Mouse (Mus musculus) left cerebral cortex, postnatal 36 days (tissue): ENCODE data around the gene Nomo1. TPM values are rescaled to one million over a fixed set of nuclear protein-coding genes. Genes with fewer than 3 reads are reported as not detected.

Source experiments
- DNase-seq, 2 experiments: peaks; one replicate each; pipeline ENCODE4 v3.0.0; 2021 to 2022; ENCODE audit warnings: low spot score in 2 of 2, mixed read lengths in 1 of 2
- intact Hi-C: fragments of 180-260 bp; cut with DNase I; formaldehyde crosslinking; loops from one replicate; pipeline ENCODE4 v1.15.1; 2025
- total RNA-seq, 2 experiments: library from RNA; stranded (reverse); gene quantifications; 2 replicates each; pipeline ENCODE4 v1.2.3; 2021

The Nomo1 gene
- total RNA-seq, 2 experiments from 2014 or later, result 103 to 113 TPM

GRCm38 (mm10) chr7:46039873-46040272, 6.4 kb downstream of the Nomo1 start:
- DNase-seq, result no peak
- intact Hi-C loops, result no loop called here

DNA sequence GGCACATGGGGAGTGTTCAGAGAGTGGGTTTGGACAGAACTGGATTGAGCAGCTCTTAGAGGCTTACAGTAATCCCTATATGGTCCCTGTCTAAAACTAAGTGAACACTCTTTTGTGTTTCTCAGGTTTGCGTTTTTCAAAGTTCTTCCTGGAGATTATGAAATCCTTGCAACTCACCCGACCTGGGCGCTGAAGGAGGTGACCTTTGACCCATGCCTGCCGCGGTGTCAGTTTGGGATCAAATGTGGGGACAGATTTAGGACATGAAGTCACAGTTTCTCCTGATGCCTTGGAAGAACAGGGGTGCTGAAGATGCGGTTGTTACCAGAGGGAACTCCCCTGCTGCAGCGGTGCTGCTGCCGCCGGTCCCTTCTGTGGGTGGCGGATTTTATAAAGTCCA, 10.6 kb downstream of the Nomo1 start:
- no peak for DNase-seq
- intact Hi-C loops, result no loop called here

GRCm38 (mm10) chr7:46045882-46046281, 12.4 kb downstream of the Nomo1 start:
- intact Hi-C loops, result no loop called here

DNA sequence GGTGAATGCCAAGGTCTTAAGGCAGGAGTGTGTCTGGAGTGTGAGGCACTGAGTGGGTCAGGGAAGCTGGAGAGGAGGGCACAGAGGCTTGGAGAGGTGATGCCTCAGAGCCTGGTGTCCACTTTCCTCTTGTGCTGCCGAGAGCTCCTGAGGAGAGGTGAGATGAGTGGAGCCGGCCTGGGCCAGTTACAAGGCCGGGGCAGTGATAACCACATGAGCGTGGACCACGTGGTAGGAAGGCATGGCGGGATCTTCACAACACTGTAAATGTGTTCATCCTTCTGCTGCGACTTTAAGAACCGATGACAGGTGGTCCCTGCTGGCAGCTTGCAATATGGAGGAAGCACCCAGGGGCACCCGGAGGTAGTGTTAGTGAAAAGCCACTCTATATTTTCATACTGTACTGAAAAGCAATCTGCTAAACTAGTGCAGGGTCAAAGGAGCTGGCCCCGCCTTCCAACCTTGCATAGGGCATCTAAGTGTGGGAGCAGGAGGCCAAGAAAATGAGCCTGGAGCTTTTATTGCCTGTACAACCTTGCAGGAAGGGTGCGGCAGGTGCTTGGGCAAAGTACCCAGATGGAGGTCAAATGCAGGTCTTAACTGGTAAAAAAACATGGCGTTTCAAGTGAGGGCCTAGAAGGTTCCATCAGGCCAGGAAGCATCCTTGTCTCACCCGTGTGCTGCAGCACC, 14.5 kb downstream of the Nomo1 start:
- intact Hi-C loops, result no loop called here
- no peak for DNase-seq

More at GRCm38 (mm10) chr7:46045882-46046281, 12.4 kb downstream of the Nomo1 start:
- no peak for DNase-seq

GRCm38 (mm10) chr7:46049981-46050380, 16.5 kb downstream of the Nomo1 start:
- DNase-seq, result no peak
- intact Hi-C loops, result no loop called here

- no peak for DNase-seq
- intact Hi-C loops, result no loop called here
Observed at GRCm38 (mm10) chr7:46052161-46052821, 18.8 kb downstream of the Nomo1 start.

GRCm38 (mm10) chr7:46053566-46053965, 20.1 kb downstream of the Nomo1 start:
- intact Hi-C loops, result no loop called here
- DNase-seq, result no peak

- intact Hi-C loops, result no loop called here
- DNase-seq, result no peak
Observed at GRCm38 (mm10) chr7:46058882-46059281, 25.4 kb downstream of the Nomo1 start.

- intact Hi-C loops, result no loop called here
- DNase-seq, result no peak
Observed at GRCm38 (mm10) chr7:46060688-46061087, 27.2 kb downstream of the Nomo1 start.

GRCm38 (mm10) chr7:46061614-46062013, 28.1 kb downstream of the Nomo1 start:
- intact Hi-C loops, result no loop called here
- no peak for DNase-seq

- intact Hi-C loops, result no loop called here
- no peak for DNase-seq
Observed at GRCm38 (mm10) chr7:46063296-46063695, 29.8 kb downstream of the Nomo1 start.

DNA sequence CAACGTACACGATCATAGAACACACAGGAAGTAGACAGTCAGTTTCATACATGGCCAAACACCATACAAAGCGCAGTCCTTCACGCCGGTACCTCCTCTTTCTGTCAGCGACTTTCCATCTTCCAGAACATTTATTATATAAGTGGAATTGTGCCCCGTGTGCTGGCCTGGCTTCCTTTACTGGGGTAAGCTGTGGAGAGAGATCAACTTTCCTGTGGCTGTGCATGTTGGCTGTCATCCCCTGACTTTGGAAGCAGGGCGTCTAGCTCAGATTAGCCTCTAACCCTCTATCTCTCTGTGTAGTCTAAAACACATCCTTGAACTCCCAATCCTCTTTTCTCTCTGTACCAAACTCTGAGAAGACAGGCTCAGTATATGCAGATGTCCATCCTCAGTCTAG, 35.3 kb downstream of the Nomo1 start:
- intact Hi-C loops, result no loop called here
- no peak for DNase-seq

DNA sequence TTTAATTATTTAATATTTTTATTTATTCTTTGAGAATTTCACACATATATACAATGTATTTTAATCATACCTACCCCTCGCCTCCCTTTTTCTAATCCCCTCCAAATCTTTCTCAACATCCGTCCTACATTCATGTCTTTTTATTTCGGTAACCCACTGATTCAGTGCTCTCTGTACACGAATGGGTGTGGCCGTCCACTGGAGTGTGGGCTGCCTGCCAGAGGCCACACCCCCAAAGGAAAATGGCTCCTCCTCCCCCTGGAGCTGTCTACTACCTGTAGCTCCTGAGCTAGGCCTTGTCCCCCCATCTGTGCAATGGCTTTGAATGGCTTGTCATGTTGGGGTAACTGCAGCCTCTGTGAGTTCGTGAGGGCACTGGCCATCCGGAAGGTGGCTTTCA, 43.3 kb downstream of the Nomo1 start:
- DNase-seq, result no peak
- intact Hi-C loops, result no loop called here

DNA sequence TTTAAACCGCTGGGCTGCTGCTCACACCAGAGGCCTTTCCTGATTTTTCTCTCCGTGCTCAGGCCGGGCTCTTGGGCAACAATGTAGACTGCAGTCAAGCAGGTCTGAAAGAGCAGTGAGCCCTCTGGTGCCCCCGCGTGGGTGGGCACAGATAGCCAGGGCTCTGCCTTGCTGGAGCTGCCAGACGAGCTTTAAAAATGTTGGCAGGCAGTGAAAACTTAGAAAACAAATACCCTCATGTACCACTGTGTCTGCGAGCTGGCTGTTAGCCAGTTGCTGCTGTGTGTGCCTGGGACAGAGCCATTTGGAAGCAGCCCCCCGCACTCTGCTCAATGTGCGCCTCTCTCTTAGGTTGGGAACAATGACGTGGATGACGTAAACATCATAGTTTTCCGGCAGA, 44.2 kb downstream of the Nomo1 start:
- DNase-seq, result no peak
- intact Hi-C loops, result no loop called here

DNA sequence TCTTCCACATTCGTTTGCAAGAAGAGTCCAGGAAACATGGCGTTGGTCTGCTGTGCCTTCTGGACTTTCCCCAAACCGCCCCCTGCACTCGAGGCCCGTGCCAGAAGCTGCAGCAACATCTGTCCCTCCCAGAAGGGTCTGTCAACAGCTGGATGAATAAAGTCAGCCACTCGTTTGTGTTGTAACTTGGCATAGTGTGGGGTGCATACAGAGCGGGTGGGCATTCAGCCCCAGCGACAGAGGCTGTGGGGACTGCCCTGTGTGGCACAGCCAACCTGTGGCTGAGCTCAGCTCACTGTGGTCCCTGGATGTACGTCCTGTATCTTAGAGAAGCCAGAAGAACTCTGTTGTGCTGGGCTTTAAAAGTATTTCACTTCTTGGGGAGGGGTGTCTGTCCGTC, 50.5 kb downstream of the Nomo1 start:
- no peak for DNase-seq
- intact Hi-C loops, result no loop called here

DNA sequence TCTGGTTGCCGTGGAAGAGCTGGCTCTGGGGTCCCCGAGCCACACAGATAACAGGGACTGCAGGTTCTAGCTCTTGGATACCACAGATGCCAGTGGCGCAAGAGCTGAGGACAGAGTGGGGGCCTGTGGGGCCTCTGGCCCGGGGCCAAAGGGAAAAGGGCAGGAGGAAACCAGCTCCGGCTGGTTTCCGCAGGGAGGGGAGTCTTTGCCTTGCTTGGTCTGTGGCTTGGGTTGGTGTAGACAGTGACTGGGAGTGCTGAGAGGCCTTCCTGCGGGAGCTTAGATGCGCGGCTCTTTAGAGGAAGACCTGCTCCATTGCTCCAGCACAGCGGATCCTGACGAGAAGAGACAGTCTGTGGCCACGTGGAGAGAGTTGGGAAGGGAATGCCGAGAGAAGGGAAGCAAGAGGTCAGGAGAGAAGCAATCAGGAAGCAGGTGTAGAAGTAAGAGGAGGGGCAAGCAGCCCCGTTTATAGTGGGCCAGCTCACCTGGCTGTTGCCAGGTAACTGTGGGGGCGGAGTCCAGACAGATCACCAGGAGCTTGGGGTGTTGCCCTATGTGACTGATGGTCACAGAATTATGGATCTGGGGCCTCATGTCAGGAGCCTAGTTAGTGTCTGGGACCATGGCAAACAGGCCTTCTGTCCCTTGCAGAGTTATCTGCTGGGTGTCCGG, 51.5 kb downstream of the Nomo1 start:
- intact Hi-C loops, result no loop called here
- no peak for DNase-seq

DNA sequence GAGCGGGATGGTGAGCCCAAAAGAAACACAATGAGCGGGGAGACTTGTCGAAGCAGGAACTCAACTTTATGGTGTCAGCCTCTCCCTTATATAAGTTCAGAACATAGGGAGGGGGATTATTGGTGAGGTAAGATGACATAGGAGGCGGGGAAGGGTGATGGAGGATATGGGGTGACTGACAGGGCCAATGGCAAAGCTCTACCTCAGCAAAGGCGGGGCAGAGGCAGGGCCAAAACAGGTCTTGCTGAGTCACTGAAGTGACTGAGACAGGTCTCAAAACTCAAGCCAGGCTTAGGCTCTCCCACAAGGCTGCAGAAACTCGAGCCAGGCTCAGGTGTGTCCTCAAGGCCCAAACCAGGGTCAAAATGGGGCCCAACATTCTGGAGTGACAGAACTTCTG, 52.9 kb downstream of the Nomo1 start:
- DNase-seq, result no peak

GRCm38 (mm10) chr7:46088241-46088640, 54.7 kb downstream of the Nomo1 start:
- intact Hi-C loops, result no loop called here
- DNase-seq, result no peak

More for the DNA sequence above, 52.9 kb downstream of the Nomo1 start:
- intact Hi-C loops, result no loop called here

DNA sequence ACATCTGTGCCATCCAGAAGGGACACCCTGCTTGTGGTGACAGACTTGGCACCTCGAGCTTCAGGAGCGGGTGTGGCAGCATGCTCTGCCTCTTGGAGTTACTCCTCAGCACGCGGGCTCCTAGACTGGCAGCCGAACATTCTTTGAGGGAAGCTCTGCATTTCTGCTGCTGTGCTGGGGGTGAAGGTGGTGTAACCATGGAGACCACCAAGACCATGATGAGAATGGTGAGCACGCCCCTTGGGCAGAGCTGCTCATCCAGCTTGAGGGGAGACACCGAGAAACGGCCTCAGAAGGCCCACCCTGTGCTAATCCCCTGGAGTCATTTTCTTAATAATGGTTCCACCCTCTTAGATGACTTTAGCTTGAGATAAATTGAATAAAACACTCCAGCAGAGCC, 59.3 kb downstream of the Nomo1 start:
- DNase-seq, result no peak
- intact Hi-C loops, result loop anchor here (10.0 kb wide), 1 partner anchor 282 kb away; the partner anchor contains the start of gene Myod1

DNA sequence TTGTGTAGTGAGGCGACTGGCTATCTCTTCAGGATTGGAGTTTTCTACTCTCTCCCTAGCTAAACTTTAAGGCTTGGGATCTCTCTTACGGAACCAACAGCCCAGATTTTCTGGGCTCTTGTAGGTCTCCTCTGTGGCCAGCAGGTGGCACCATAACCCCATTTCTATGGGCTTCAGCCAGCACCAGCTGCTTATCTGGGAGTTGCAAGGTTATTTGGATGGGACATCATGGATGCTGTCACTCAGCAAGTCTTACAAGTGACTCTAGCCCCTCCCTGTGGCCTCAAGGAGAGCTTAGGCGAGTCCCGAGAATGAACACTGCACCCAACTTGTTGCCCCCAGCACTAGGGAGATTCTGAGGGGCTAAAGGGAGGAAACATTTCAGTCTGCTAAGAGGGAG, 62.6 kb downstream of the Nomo1 start:
- DNase-seq, result peak; percentile 56 to 69
- intact Hi-C loops, result loop anchor here (1.0 to 10.0 kb wide), 3 partner anchors 85 to 279 kb away; partner anchors contain the start of genes Abcc8 and Myod1
